ENCODE assay signal across 11 mouse cellular contexts in genomic region chr11:107014020-107014585, GRCm38 (mm10). TPM values are rescaled to one million over a fixed set of nuclear protein-coding genes. Genes with fewer than 3 reads are reported as not detected.
DNase-seq lines count a peak whose midpoint lies in the region; ATAC-seq and TF ChIP-seq lines count a peak whose summit lies in the region.
"Had no signal": no experiment of that assay in that cellular context is flagged by ENCODE, and none has a peak within 500 bp of the region (broad histone marks: within the 10 kb centered on the region; RNA-seq: fewer than 3 reads in every experiment).

No protein-coding gene starts in this region.

- no peak for TF ChIP-seq EP300 in MEL (IDR thresholded peaks at IDR 0.05; ENCODE audit: low read depth in 1 of 2, low read length in 2 of 2)
- TF ChIP-seq EP300 in liver, postnatal 0 days (IDR thresholded peaks at IDR 0.05; ENCODE audit: low read depth): no peak

- peak overlapping the region; percentile 74 for H3K9ac ChIP-seq in MEL (ENCODE audit: control insufficient read depth, low read depth, low read length, poor library complexity, severe bottlenecking)
- H3K9ac ChIP-seq in liver, postnatal 0 days (replicated peaks): no peak overlapping the region
- no peak overlapping the region for H3K9ac ChIP-seq in hindbrain, embryonic 11.5 days (ENCODE audit: low read depth, low read length)
- H3K9ac ChIP-seq: forebrain, embryonic 15.5 days; hindbrain, embryonic 12.5 days had no signal

- no peaks in the 10 kb centered on the region for H3K27me3 ChIP-seq in MEL (ENCODE audit: control insufficient read depth in 1 of 2, insufficient read depth in 2 of 2, low read length in 2 of 2)
- no peaks in the 10 kb centered on the region for H3K27me3 ChIP-seq in liver, postnatal 0 days (ENCODE audit: insufficient read depth, low read length)
- no peaks in the 10 kb centered on the region for H3K27me3 ChIP-seq in hindbrain, embryonic 11.5 days (ENCODE audit: control insufficient read depth, insufficient read depth, low read length)
- H3K27me3 ChIP-seq: forebrain, embryonic 15.5 days; hindbrain, embryonic 12.5 days had no signal

- H3K4me2 ChIP-seq in liver, postnatal 0 days (ENCODE audit: low read depth, low read length): 0 out of 2 replicates have a peak overlapping the region, but pooled peaks have one; percentile 31
- no peak overlapping the region for H3K4me2 ChIP-seq in hindbrain, embryonic 11.5 days (replicated peaks; ENCODE audit: low read depth, low read length)
- H3K4me2 ChIP-seq: forebrain, embryonic 15.5 days; hindbrain, embryonic 12.5 days had no signal

- peaks cover 0 to 14% of the 10 kb centered on the region in 2 experiments; a peak in 2 of 4 replicates for H3K36me3 ChIP-seq in MEL (ENCODE audit: control insufficient read depth in 1 of 2, insufficient read depth in 2 of 2, low read length in 2 of 2)
- no peaks in the 10 kb centered on the region for H3K36me3 ChIP-seq in liver, postnatal 0 days (replicated peaks; ENCODE audit: insufficient read depth, low read length)
- no peaks in the 10 kb centered on the region for H3K36me3 ChIP-seq in hindbrain, embryonic 11.5 days (ENCODE audit: control insufficient read depth, insufficient read depth, low read length)
- H3K36me3 ChIP-seq: forebrain, embryonic 15.5 days; hindbrain, embryonic 12.5 days had no signal

- no peak for DNase-seq in left cerebral cortex, adult 2 months (ENCODE audit: extremely low spot score in 1 of 2, low spot score in 2 of 2)
- no peak for DNase-seq in left cerebral cortex, adult 11 months (ENCODE audit: low spot score)
- DNase-seq in CD4-positive helper T cell, adult 2 months (ENCODE audit: low read depth, low spot score): peak; percentile 45
- DNase-seq in MEL (ENCODE audit: low read depth, low spot score): peak; percentile 89
- DNase-seq in liver, postnatal 0 days: no peak
- no peak for DNase-seq in hindbrain, embryonic 11.5 days (ENCODE audit: low spot score)
- DNase-seq in ovary, postnatal 10 days (ENCODE audit: low spot score): no peak
- DNase-seq: cerebellum, postnatal 25 days had no signal

- peaks cover 5% of the 10 kb centered on the region; the same call in 1 of the 2 replicates for H3K79me2 ChIP-seq in MEL (ENCODE audit: control insufficient read depth, insufficient read depth, low read length, poor library complexity)

- WGBS in liver, postnatal 0 days (ENCODE audit: insufficient replicate concordance): 80% methylated on average over 11 of the region's 11 CpGs
- WGBS in hindbrain, embryonic 11.5 days: 78% methylated on average over 11 of the region's 11 CpGs

- peaks cover 0 to 11% of the 10 kb centered on the region in 2 experiments; a peak in 3 of 4 replicates for H3K4me1 ChIP-seq in MEL (ENCODE audit: control insufficient read depth in 1 of 2, insufficient read depth in 2 of 2, low read length in 2 of 2)
- peaks cover 8% of the 10 kb centered on the region; the same call in 1 of the 2 replicates for H3K4me1 ChIP-seq in liver, postnatal 0 days (ENCODE audit: insufficient read depth)
- no peaks in the 10 kb centered on the region for H3K4me1 ChIP-seq in hindbrain, embryonic 11.5 days (replicated peaks; ENCODE audit: control insufficient read depth, insufficient read depth, low read length)

- no peak overlapping the region for H3K4me3 ChIP-seq in left cerebral cortex, adult 2 months
- peak overlapping the region; percentile 59 to 73; a peak in 3 of 4 replicates for H3K4me3 ChIP-seq in MEL (ENCODE audit: control insufficient read depth in 1 of 2, insufficient read depth in 1 of 2, low read depth in 2 of 2, low read length in 2 of 2)
- no peak overlapping the region for H3K4me3 ChIP-seq in liver, postnatal 0 days (ENCODE audit: low read depth, low read length)
- H3K4me3 ChIP-seq in hindbrain, embryonic 11.5 days (ENCODE audit: low read depth, low read length): no peak overlapping the region
- H3K4me3 ChIP-seq: forebrain, embryonic 15.5 days; hindbrain, embryonic 12.5 days had no signal

- TF ChIP-seq RAD21 in MEL (IDR thresholded peaks at IDR 0.05; ENCODE audit: low read depth, low read length): peak; percentile 39

- no peak overlapping the region for H3K27ac ChIP-seq in left cerebral cortex, adult 2 months
- peak overlapping the region; percentile 60 for H3K27ac ChIP-seq in MEL (ENCODE audit: control insufficient read depth, low read depth, low read length)
- H3K27ac ChIP-seq in liver, postnatal 0 days (ENCODE audit: low read depth): peak overlapping the region; percentile 31; the same call in 1 of the 2 replicates
- H3K27ac ChIP-seq in hindbrain, embryonic 11.5 days (ENCODE audit: low read depth, low read length): no peak overlapping the region
- H3K27ac ChIP-seq: forebrain, embryonic 15.5 days; hindbrain, embryonic 12.5 days had no signal

- peak; percentile 14 for TF ChIP-seq CTCF in left cerebral cortex, adult 2 months (IDR thresholded peaks at IDR 0.05)
- TF ChIP-seq CTCF in MEL (IDR thresholded peaks at IDR 0.05 in 2 of 3, conservative IDR thresholded peaks at IDR 0.05 in 1 of 3; ENCODE audit: control insufficient read depth in 1 of 3, insufficient read depth in 1 of 3, low read depth in 2 of 3, low read length in 3 of 3, poor library complexity in 1 of 3, severe bottlenecking in 1 of 3): peak; percentile 22 to 85 (median 70)
- TF ChIP-seq CTCF in liver, postnatal 0 days (IDR thresholded peaks at IDR 0.05; ENCODE audit: low read depth): peak; percentile 31; the same call in 1 of the 2 replicates

- H3K9me3 ChIP-seq in MEL (replicated peaks; ENCODE audit: insufficient read depth, low read length): no peaks in the 10 kb centered on the region
- H3K9me3 ChIP-seq in liver, postnatal 0 days (ENCODE audit: low read length): no peaks in the 10 kb centered on the region
- H3K9me3 ChIP-seq in hindbrain, embryonic 11.5 days (ENCODE audit: control insufficient read depth, low read length): no peaks in the 10 kb centered on the region
- H3K9me3 ChIP-seq: forebrain, embryonic 15.5 days had no signal

- no peak for ATAC-seq in liver, postnatal 0 days
- ATAC-seq in hindbrain, embryonic 11.5 days (ENCODE audit: low FRiP score): no peak
- ATAC-seq: forebrain, embryonic 15.5 days had no signal

- TF ChIP-seq POLR2A in MEL (IDR thresholded peaks at IDR 0.05; ENCODE audit: control insufficient read depth in 1 of 2, insufficient read depth in 1 of 2, low read depth in 1 of 2, low read length in 2 of 2, poor library complexity in 1 of 2): no peak

- intact Hi-C loops in left cerebral cortex, adult 2 months (cut with DNase I): no loop called here

TF ChIP-seq in MEL, 35 proteins besides CTCF, POLR2A, EP300 and RAD21:
- TF ChIP-seq SIN3A (IDR thresholded peaks at IDR 0.05; ENCODE audit: low read length) (peak; percentile 63), USF2 (IDR thresholded peaks at IDR 0.05; ENCODE audit: borderline replicate concordance in 1 of 2, insufficient read depth in 1 of 2, low read depth in 1 of 2, low read length in 2 of 2) (no peak), MAX (IDR thresholded peaks at IDR 0.05; ENCODE audit: low read length) (no peak), SMC3 (IDR thresholded peaks at IDR 0.05; ENCODE audit: low read depth, low read length) (peak; percentile 35), MYC (IDR thresholded peaks at IDR 0.05; ENCODE audit: low read depth, low read length) (no peak), ZNF384 (IDR thresholded peaks at IDR 0.05; ENCODE audit: low read depth, low read length) (peak; percentile 80), MAZ (IDR thresholded peaks at IDR 0.05; ENCODE audit: low read depth, low read length) (peak; percentile 78; the same call in 1 of the 2 replicates), TBP (IDR thresholded peaks at IDR 0.05; ENCODE audit: low read depth, low read length) (peak; percentile 74; the same call in 1 of the 2 replicates), ETS1 (IDR thresholded peaks at IDR 0.05; ENCODE audit: low read depth, low read length) (0 out of 2 replicates have a peak, but pooled peaks have one; percentile 11), ZC3H11A (IDR thresholded peaks at IDR 0.05; ENCODE audit: low read depth, low read length) (0 out of 2 replicates have a peak, but pooled peaks have one; percentile 29), MYB (IDR thresholded peaks at IDR 0.05; ENCODE audit: low read depth, low read length) (no peak)
TF ChIP-seq in MEL: peak in this region for 7.

RNA-seq across cellular contexts. Expression of gene 1810010H24Rik, which starts 11.4 kb away (rescaled TPM):
- total RNA-seq in left cerebral cortex, adult 2 months (2021): 1 to 10 TPM; 2.7 to 3.3 TPM
- 0.42 and 0.88 TPM in 2 replicates for total RNA-seq in MEL (2012; rRNA removed)
- 1 to 10 TPM in 1 of 2 experiments, not detected in 1; 2.5 TPM for polyA plus RNA-seq in MEL (2012; ENCODE audit: insufficient read depth in 1 of 2, insufficient read length in 2 of 2, low read depth in 1 of 2, low replicate concordance in 2 of 2, missing spikeins in 1 of 2)
- 7.3 and 10.3 TPM in 2 replicates for polyA plus RNA-seq in liver, postnatal 0 days (2015; fragmentation: Nextera tagmentation; extraction: Ambion mirVana)
- 2.7 and 3.3 TPM in 2 replicates for polyA plus RNA-seq in hindbrain, embryonic 11.5 days (2014; fragmentation: Nextera tagmentation; extraction: Ambion mirVana)
- total RNA-seq: granulocyte monocyte progenitor cell, adult 5-6 weeks had no signal

RNA-seq across cellular contexts. Expression of gene Kpna2, which starts 14.8 kb away (rescaled TPM):
- 10 to 100 TPM; 20.6 to 31.7 TPM for total RNA-seq in left cerebral cortex, adult 2 months (2021)
- 216 and 275 TPM in 2 replicates for total RNA-seq in MEL (2012; rRNA removed)
- 10 to 100 TPM in 1 of 2 experiments, not detected in 1; 13.2 TPM for polyA plus RNA-seq in MEL (2012; ENCODE audit: insufficient read depth in 1 of 2, insufficient read length in 2 of 2, low read depth in 1 of 2, low replicate concordance in 2 of 2, missing spikeins in 1 of 2)
- 115 and 128 TPM in 2 replicates for polyA plus RNA-seq in liver, postnatal 0 days (2015; fragmentation: Nextera tagmentation; extraction: Ambion mirVana)
- polyA plus RNA-seq in hindbrain, embryonic 11.5 days (2014; fragmentation: Nextera tagmentation; extraction: Ambion mirVana): 581 and 643 TPM in 2 replicates

Comparison
In these comparisons a context has a peak if more than half of its experiments do, and no peak if none do; other contexts are left out.
1. DNase-seq: peak in CD4-positive helper T cell, adult 2 months (single experiment) and MEL (single experiment); none in left cerebral cortex, adult 2 months (0 of 2), left cerebral cortex, adult 11 months (single experiment), liver, postnatal 0 days (single experiment), hindbrain, embryonic 11.5 days (single experiment) and ovary, postnatal 10 days (single experiment).
2. H3K27ac ChIP-seq: peak in MEL (single experiment) and liver, postnatal 0 days (single experiment); none in left cerebral cortex, adult 2 months (single experiment) and hindbrain, embryonic 11.5 days (single experiment).
3. H3K4me3 ChIP-seq: peak in MEL (2 of 2); none in left cerebral cortex, adult 2 months (single experiment), liver, postnatal 0 days (single experiment) and hindbrain, embryonic 11.5 days (single experiment).
4. CTCF ChIP-seq: peak in every context shown above with its lines; median percentile 70 in MEL; 31 in liver, postnatal 0 days; 14 in left cerebral cortex, adult 2 months.